Mouse (Mus musculus) brain, adult 10 weeks (tissue): ENCODE results near the gene Herpud1. TPM values are rescaled to one million over a fixed set of nuclear protein-coding genes. Genes with fewer than 3 reads are reported as not detected.

Experiments used
- polyA plus RNA-seq: library from polyadenylated mRNA; stranded (reverse); fragments of 350-450 nt; fragmentation: Illumina TruSeq; extraction: RNeasy Lipid Tissue Mini Kit (QIAGEN cat#74804); gene quantifications from one replicate; pipeline ENCODE4 v1.2.3, GENCODE M21; 2015; ENCODE audit warnings: low read depth, low replicate concordance

Herpud1 gene
- 88.8 TPM for polyA plus RNA-seq

DNA sequence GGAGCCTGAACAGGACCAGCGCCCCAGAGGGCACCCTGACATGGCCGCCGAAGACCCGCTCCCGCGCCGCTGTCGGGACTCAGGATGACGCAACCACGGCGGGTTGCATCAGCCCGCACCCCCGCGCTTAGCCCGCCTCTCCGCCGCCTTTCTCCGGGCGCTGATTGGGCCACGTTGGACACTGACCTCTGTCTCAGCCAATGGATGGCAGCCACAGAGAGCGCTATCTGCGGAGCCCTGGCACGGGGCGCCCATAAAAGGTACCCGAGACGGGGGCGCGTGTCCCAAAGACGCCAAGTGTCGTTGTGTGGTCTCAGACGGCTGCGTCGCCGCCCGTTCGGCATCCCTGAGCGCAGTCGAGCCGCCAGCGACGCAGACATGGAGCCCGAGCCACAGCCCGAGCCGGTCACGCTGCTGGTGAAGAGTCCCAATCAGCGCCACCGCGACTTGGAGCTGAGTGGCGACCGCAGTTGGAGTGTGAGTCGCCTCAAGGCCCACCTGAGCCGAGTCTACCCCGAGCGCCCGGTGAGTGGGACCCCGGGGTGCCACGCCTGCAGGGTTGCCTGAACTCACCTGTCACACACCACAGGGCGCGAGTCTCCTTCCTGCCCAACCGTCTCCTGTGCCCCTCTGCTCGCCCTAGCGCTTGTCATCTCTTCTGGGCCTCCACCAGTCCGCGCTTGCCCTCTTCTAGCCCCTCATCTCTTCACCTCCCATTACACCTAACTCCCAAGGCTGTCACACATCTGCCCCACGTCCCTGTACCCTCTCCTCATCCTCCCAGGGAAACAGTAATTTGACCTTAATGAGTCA, at the start of gene Herpud1:
Gene Herpud1, plus strand, starts transcription at position 225 of the 813 bp plus-strand sequence.

DNA sequence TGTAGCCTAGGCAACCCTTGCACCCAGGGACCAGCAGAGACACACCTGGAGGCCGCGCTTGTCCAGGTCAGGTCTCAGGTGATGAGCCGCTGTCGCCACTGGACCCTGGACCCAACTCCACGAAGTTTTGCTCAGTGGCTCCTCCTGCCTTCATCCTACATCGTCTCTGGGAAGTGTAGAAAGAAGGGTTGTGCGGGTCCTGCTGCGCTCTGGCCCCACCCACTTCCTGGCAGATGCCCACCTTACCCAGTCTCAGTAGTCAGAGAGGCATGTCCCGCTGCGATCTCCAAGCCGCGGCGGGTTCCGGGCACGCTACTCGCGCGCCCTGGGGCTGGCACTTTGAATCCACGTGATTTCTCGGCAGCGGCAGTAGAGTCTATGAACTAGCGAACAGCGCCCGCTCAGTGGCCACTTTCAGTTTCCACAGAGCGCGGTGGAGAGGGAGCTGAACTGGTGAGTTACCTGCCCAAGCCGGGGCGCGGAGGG, 47.8 kb downstream of the Herpud1 start, which contains the start of gene Nlrc5:
Gene Nlrc5, plus strand, starts transcription at position 376 of the 486 bp plus-strand sequence.

Other genes with a start within 250 kb of the Herpud1 start
- gene Mt4, start 249.2 kb upstream of the Herpud1 start, polyA plus RNA-seq = not detected
- gene Mt3, start 233.8 kb upstream of the Herpud1 start, polyA plus RNA-seq = 1,231 TPM
- 400 TPM for gene Mt2, start 213.8 kb upstream of the Herpud1 start, polyA plus RNA-seq
- gene Mt1, start 207.4 kb upstream of the Herpud1 start, polyA plus RNA-seq = 755 TPM
- gene Nup93, start 171.9 kb upstream of the Herpud1 start, polyA plus RNA-seq = 20.7 TPM
- gene Slc12a3, start 57.2 kb upstream of the Herpud1 start, polyA plus RNA-seq = 0.61 TPM
- 0.34 TPM for gene Nlrc5, start 47.9 kb downstream of the Herpud1 start, polyA plus RNA-seq
- gene Cpne2, start 146.6 kb downstream of the Herpud1 start, polyA plus RNA-seq = 19.2 TPM
- 17.8 TPM for gene Rspry1, start 215.5 kb downstream of the Herpud1 start, polyA plus RNA-seq
- gene Fam192a, start 215.6 kb downstream of the Herpud1 start, polyA plus RNA-seq = 51.9 TPM